Mouse (Mus musculus): ENCODE measurements around the gene Sfmbt2.

- no peak for TF ChIP-seq USF1 (IDR thresholded peaks at IDR 0.05; ENCODE audit: low read depth, low read length)
- TF ChIP-seq POLR2A (IDR thresholded peaks at IDR 0.05; ENCODE audit: low read depth, low read length), result no peak
Measured at GRCm38 (mm10) chr2:10347193-10347592, 23.1 kb upstream of the Sfmbt2 start.

Measured in CH12.LX (cell line).